8 mouse cellular contexts compared by ENCODE assay signal in genomic region chr13:99398149-99398701, GRCm38 (mm10). TPM values are rescaled to one million over a fixed set of nuclear protein-coding genes. Genes with fewer than 3 reads are reported as not detected.
DNase-seq lines count a peak whose midpoint lies in the region; ATAC-seq and TF ChIP-seq lines count a peak whose summit lies in the region.
"Had no signal": no experiment of that assay in that cellular context is flagged by ENCODE, and none has a peak within 500 bp of the region (broad histone marks: within the 10 kb centered on the region; RNA-seq: fewer than 3 reads in every experiment).

No protein-coding gene starts in this region.

- peaks cover 56% of the 10 kb centered on the region for H3K4me1 ChIP-seq in embryonic facial prominence, embryonic 10.5 days
- peaks cover 8% of the 10 kb centered on the region for H3K4me1 ChIP-seq in hindbrain, postnatal 0 days (ENCODE audit: insufficient read depth, low read length)
- peaks cover 5% of the 10 kb centered on the region for H3K4me1 ChIP-seq in stomach, embryonic 15.5 days

- peaks cover 34% of the 10 kb centered on the region for H3K36me3 ChIP-seq in embryonic facial prominence, embryonic 10.5 days (replicated peaks)
- H3K36me3 ChIP-seq in hindbrain, postnatal 0 days (ENCODE audit: insufficient read depth, low read length): no peaks in the 10 kb centered on the region
- no peaks in the 10 kb centered on the region for H3K36me3 ChIP-seq in stomach, embryonic 15.5 days

- H3K9me3 ChIP-seq in embryonic facial prominence, embryonic 10.5 days: no peaks in the 10 kb centered on the region
- no peaks in the 10 kb centered on the region for H3K9me3 ChIP-seq in hindbrain, postnatal 0 days (ENCODE audit: low read length)
- H3K9me3 ChIP-seq in stomach, embryonic 15.5 days: no peaks in the 10 kb centered on the region
- H3K9me3 ChIP-seq: heart, embryonic 13.5 days had no signal

- peak; percentile 27 for DNase-seq in ovary, postnatal 36 days (ENCODE audit: low spot score)
- DNase-seq in ovary, postnatal 14 days (ENCODE audit: low spot score): no peak
- no peak for DNase-seq in embryonic facial prominence, embryonic 10.5 days (ENCODE audit: low spot score)
- peak; percentile 56 for DNase-seq in hindbrain, postnatal 0 days (ENCODE audit: low spot score)
- no peak for DNase-seq in frontal cortex, postnatal 14 days (ENCODE audit: low spot score in 2 of 2)
- no peak for DNase-seq in spleen, postnatal 4 days (ENCODE audit: low spot score in 2 of 2)

- ATAC-seq in hindbrain, postnatal 0 days: peak; percentile 46
- peak; percentile 66; the same call in 1 of the 2 replicates for ATAC-seq in stomach, embryonic 15.5 days (ENCODE audit: insufficient read depth, low FRiP score, low read depth)

- no peak overlapping the region for H3K9ac ChIP-seq in hindbrain, postnatal 0 days (replicated peaks; ENCODE audit: low read length)
- H3K9ac ChIP-seq in stomach, embryonic 15.5 days: no peak overlapping the region
- H3K9ac ChIP-seq: heart, embryonic 13.5 days had no signal

- H3K27ac ChIP-seq in embryonic facial prominence, embryonic 10.5 days (replicated peaks): peak overlapping the region; percentile 70
- peak overlapping the region; percentile 70 for H3K27ac ChIP-seq in hindbrain, postnatal 0 days
- no peak overlapping the region for H3K27ac ChIP-seq in stomach, embryonic 15.5 days
- H3K27ac ChIP-seq: heart, embryonic 13.5 days had no signal

- WGBS in embryonic facial prominence, embryonic 10.5 days: 90% methylated on average over 12 of the region's 12 CpGs
- 66% methylated on average over 12 of the region's 12 CpGs for WGBS in hindbrain, postnatal 0 days
- 82% methylated on average over 12 of the region's 12 CpGs for WGBS in stomach, embryonic 15.5 days

- H3K4me2 ChIP-seq in hindbrain, postnatal 0 days (ENCODE audit: low read depth, low read length): no peak overlapping the region
- H3K4me2 ChIP-seq in stomach, embryonic 15.5 days: no peak overlapping the region
- H3K4me2 ChIP-seq: heart, embryonic 13.5 days had no signal

- no peak for TF ChIP-seq CTCF in hindbrain, postnatal 0 days (IDR thresholded peaks at IDR 0.05; ENCODE audit: low read depth)

- H3K4me3 ChIP-seq in embryonic facial prominence, embryonic 10.5 days: no peak overlapping the region
- H3K4me3 ChIP-seq in hindbrain, postnatal 0 days (ENCODE audit: low read length): no peak overlapping the region
- no peak overlapping the region for H3K4me3 ChIP-seq in stomach, embryonic 15.5 days (replicated peaks)
- H3K4me3 ChIP-seq: heart, embryonic 13.5 days had no signal

- H3K27me3 ChIP-seq in embryonic facial prominence, embryonic 10.5 days (replicated peaks; ENCODE audit: low read depth, poor library complexity, severe bottlenecking): no peaks in the 10 kb centered on the region
- H3K27me3 ChIP-seq in hindbrain, postnatal 0 days (ENCODE audit: insufficient read depth, low read length): no peaks in the 10 kb centered on the region
- no peaks in the 10 kb centered on the region for H3K27me3 ChIP-seq in stomach, embryonic 15.5 days (replicated peaks)
- H3K27me3 ChIP-seq: heart, embryonic 13.5 days had no signal

RNA-seq across cellular contexts. Expression of gene Mrps27, which starts 53.6 kb away (rescaled TPM):
- polyA plus RNA-seq in embryonic facial prominence, embryonic 10.5 days (2016; fragmentation: Nextera tagmentation; extraction: Ambion mirVana): 82.8 and 88.2 TPM in 2 replicates
- total RNA-seq in hindbrain, postnatal 0 days (2014; rRNA removed): 16.2 and 17.5 TPM in 2 replicates
- polyA plus RNA-seq in hindbrain, postnatal 0 days (2015; fragmentation: Nextera tagmentation; extraction: Ambion mirVana): 41.3 and 41.7 TPM in 2 replicates
- 56.7 and 63.2 TPM in 2 replicates for polyA plus RNA-seq in stomach, embryonic 15.5 days (2015; fragmentation: Nextera tagmentation; extraction: Ambion mirVana)

RNA-seq across cellular contexts. Expression of gene Ptcd2, which starts 53.7 kb away (rescaled TPM):
- polyA plus RNA-seq in embryonic facial prominence, embryonic 10.5 days (2016; fragmentation: Nextera tagmentation; extraction: Ambion mirVana): 52.9 and 55.0 TPM in 2 replicates
- total RNA-seq in hindbrain, postnatal 0 days (2014; rRNA removed): 29.3 and 38.2 TPM in 2 replicates
- polyA plus RNA-seq in hindbrain, postnatal 0 days (2015; fragmentation: Nextera tagmentation; extraction: Ambion mirVana): 51.2 and 52.8 TPM in 2 replicates
- 42.3 and 49.4 TPM in 2 replicates for polyA plus RNA-seq in stomach, embryonic 15.5 days (2015; fragmentation: Nextera tagmentation; extraction: Ambion mirVana)

Comparison
In these comparisons a context has a peak if more than half of its experiments do, and no peak if none do; other contexts are left out.
1. DNase-seq: peak in ovary, postnatal 36 days (single experiment) and hindbrain, postnatal 0 days (single experiment); none in ovary, postnatal 14 days (single experiment), embryonic facial prominence, embryonic 10.5 days (single experiment), frontal cortex, postnatal 14 days (0 of 2) and spleen, postnatal 4 days (0 of 2).